Mouse (Mus musculus) myocyte (in vitro differentiated cells): ENCODE measurements around the gene Pramel7. TPM values are rescaled to one million over a fixed set of nuclear protein-coding genes. Genes with fewer than 3 reads are reported as not detected.

Experiments
- H3K27me3 ChIP-seq: one replicate; pipeline ENCODE4 v1.6.1; 2011; ENCODE audit not compliant: control insufficient read depth, insufficient read depth, insufficient read length
- H3K36me3 ChIP-seq: one replicate; pipeline ENCODE4 v1.6.1; 2011; ENCODE audit not compliant: control insufficient read depth, insufficient read depth
- H3K4me2 ChIP-seq: one replicate; pipeline ENCODE4 v1.6.1; 2011; ENCODE audit warnings: low read depth, control low read depth
- H3K4me3 ChIP-seq: one replicate; pipeline ENCODE4 v1.5.1; 2011; ENCODE audit warnings: mild to moderate bottlenecking, control low read depth, moderate library complexity
- H3K79me2 ChIP-seq: one replicate; pipeline ENCODE4 v1.6.1; 2011; ENCODE audit not compliant: control insufficient read depth, insufficient read depth
- H3ac ChIP-seq: one replicate; pipeline ENCODE4 v1.6.1; 2011; ENCODE audit not compliant: control insufficient read depth, insufficient read length
- CEBPB ChIP-seq: IDR thresholded peaks from 2 replicates; pipeline ENCODE4 v1.6.1; 2011; ENCODE audit warnings: mild to moderate bottlenecking, moderate library complexity; ENCODE audit not compliant: poor library complexity, insufficient read depth, severe bottlenecking
- E2F4 ChIP-seq: IDR thresholded peaks from one replicate; pipeline ENCODE4 v1.6.1; 2011; ENCODE audit warnings: mild to moderate bottlenecking, control low read depth, moderate library complexity; ENCODE audit not compliant: insufficient read depth
- MAX ChIP-seq: IDR thresholded peaks from one replicate; pipeline ENCODE4 v1.6.1; 2011; ENCODE audit warnings: low read depth, mild to moderate bottlenecking, control low read depth
- MYOD1 ChIP-seq, 3 experiments: IDR thresholded peaks; one replicate each; pipeline ENCODE4 v1.6.1; 2011; ENCODE audit warnings: control low read depth in 2 of 3, low read depth in 2 of 3, mild to moderate bottlenecking in 2 of 3, moderate library complexity in 1 of 3; ENCODE audit not compliant: insufficient read length in 2 of 3, control insufficient read depth in 1 of 3
- MYOG ChIP-seq, 3 experiments: IDR thresholded peaks; one replicate each; pipeline ENCODE4 v1.6.1; 2011; ENCODE audit warnings: control low read depth in 2 of 3, low read depth in 2 of 3, mild to moderate bottlenecking in 2 of 3; ENCODE audit not compliant: insufficient read length in 2 of 3, control insufficient read depth in 1 of 3, insufficient read depth in 1 of 3
- POLR2A ChIP-seq: IDR thresholded peaks from one replicate; pipeline ENCODE4 v1.6.1; 2011; ENCODE audit warnings: low read depth, mild to moderate bottlenecking, control low read depth, moderate library complexity; ENCODE audit not compliant: insufficient read length
- POLR2AphosphoS2 ChIP-seq: IDR thresholded peaks from one replicate; pipeline ENCODE4 v1.6.1; 2011; ENCODE audit warnings: low read depth, control low read depth; ENCODE audit not compliant: insufficient read length
- REST ChIP-seq: IDR thresholded peaks from one replicate; pipeline ENCODE4 v1.6.1; 2011; ENCODE audit warnings: mild to moderate bottlenecking, control low read depth, moderate library complexity; ENCODE audit not compliant: insufficient read depth, insufficient read length
- SRF ChIP-seq: IDR thresholded peaks from one replicate; pipeline ENCODE4 v1.6.1; 2011; ENCODE audit warnings: low read depth; ENCODE audit not compliant: control insufficient read depth, insufficient read length
- TCF12 ChIP-seq: IDR thresholded peaks from one replicate; pipeline ENCODE4 v1.6.1; 2011; ENCODE audit warnings: mild to moderate bottlenecking, control low read depth; ENCODE audit not compliant: poor library complexity, insufficient read depth, severe bottlenecking
- TCF3 ChIP-seq: IDR thresholded peaks from one replicate; pipeline ENCODE4 v1.6.1; 2011; ENCODE audit warnings: low read depth, control low read depth; ENCODE audit not compliant: insufficient read length
- USF1 ChIP-seq: IDR thresholded peaks from one replicate; pipeline ENCODE4 v1.6.1; 2011; ENCODE audit warnings: low read depth, mild to moderate bottlenecking, control low read depth, moderate library complexity
- polyA plus RNA-seq: library from polyadenylated mRNA; unstranded; fragments of >200 nt; fragmentation: generic; extraction: Trizol; gene quantifications from one replicate; pipeline ENCODE4 v1.2.1, GENCODE M21; 2012; ENCODE audit warnings: missing spikeins

Pramel7 gene
- polyA plus RNA-seq, 1 experiment, result not detected

DNA sequence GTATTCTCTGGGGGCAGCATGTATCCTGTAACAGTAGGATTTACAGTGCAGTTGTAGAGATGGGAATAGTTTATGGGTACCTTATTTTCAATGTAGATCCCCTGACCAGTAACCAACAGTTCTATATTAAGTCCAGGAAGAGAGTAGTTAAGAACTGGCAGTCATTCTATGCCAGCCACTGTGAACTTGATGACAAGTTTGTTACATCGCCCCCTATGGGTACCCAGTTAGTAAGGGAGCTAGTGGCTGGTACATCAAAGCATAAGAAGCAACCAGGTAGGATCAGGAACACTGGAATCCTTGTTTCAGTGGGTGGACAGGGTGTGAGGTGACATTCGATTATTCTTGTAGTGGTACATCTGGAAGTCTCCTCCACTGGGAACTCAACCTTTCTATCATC is 14.6 kb downstream of the Pramel7 start:
- Histone ChIP-seq H3K27me3 (no peaks in the 10 kb centered on the region), H3K79me2 (no peaks in the 10 kb centered on the region), H3K4me2 (no peak overlapping the region), H3K36me3 (no peaks in the 10 kb centered on the region), H3ac (no peak overlapping the region), H3K4me3 (no peak overlapping the region)
- TF ChIP-seq MYOD1 (IDR thresholded peaks at IDR 0.05; ENCODE audit: control insufficient read depth in 1 of 3, insufficient read length in 2 of 3, low read depth in 2 of 3) (no peak), MYOG (IDR thresholded peaks at IDR 0.05; ENCODE audit: control insufficient read depth in 1 of 3, insufficient read depth in 1 of 3, insufficient read length in 2 of 3, low read depth in 2 of 3) (no peak), E2F4 (no peak), MAX (no peak), TCF3 (no peak), POLR2A (no peak), TCF12 (no peak), SRF (no peak), POLR2AphosphoS2 (no peak), CEBPB (no peak), REST (no peak), USF1 (no peak)

DNA sequence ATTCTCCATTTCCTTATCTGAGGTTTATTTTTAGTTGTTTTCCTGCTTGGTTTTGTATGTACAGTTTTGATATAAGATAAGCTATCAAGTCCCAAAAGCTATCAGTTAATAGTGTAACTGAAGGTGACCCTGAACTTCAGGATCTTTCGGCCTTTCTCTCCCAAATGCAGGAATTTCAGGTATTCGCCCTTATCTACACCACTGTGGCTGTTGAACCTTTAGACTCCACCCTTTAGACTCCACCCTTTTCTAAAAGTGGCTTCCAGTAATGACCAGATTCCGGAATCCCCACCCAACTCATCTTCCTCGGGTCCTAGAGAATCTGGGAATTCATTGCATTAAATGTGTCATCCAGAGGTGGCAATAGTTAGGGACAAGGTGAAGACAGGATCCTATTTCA is 15.7 kb downstream of the Pramel7 start:
- no peaks in the 10 kb centered on the region for H3K27me3 ChIP-seq
- H3K36me3 ChIP-seq, result no peaks in the 10 kb centered on the region
- no peak overlapping the region for H3K4me3 ChIP-seq
- H3ac ChIP-seq, result no peak overlapping the region
- no peak for TF ChIP-seq POLR2AphosphoS2
- TF ChIP-seq POLR2A, result no peak
- no peak for TF ChIP-seq MAX
- no peak for TF ChIP-seq TCF3
- no peak for TF ChIP-seq REST
- TF ChIP-seq E2F4, result no peak
- no peak for TF ChIP-seq SRF
- no peak for TF ChIP-seq TCF12
- TF ChIP-seq USF1, result no peak
- TF ChIP-seq CEBPB, result no peak
- no peak for TF ChIP-seq MYOD1 (IDR thresholded peaks at IDR 0.05; ENCODE audit: control insufficient read depth in 1 of 3, insufficient read length in 2 of 3, low read depth in 2 of 3)
- no peak for TF ChIP-seq MYOG (IDR thresholded peaks at IDR 0.05; ENCODE audit: control insufficient read depth in 1 of 3, insufficient read depth in 1 of 3, insufficient read length in 2 of 3, low read depth in 2 of 3)
- H3K79me2 ChIP-seq, result no peaks in the 10 kb centered on the region
- no peak overlapping the region for H3K4me2 ChIP-seq

GRCm38 (mm10) chr2:87480207-87480606 is 16.7 kb downstream of the Pramel7 start:
- H3ac ChIP-seq, result no peak overlapping the region
- no peak overlapping the region for H3K4me3 ChIP-seq
- H3K27me3 ChIP-seq, result no peaks in the 10 kb centered on the region
- no peak overlapping the region for H3K4me2 ChIP-seq
- H3K36me3 ChIP-seq, result no peaks in the 10 kb centered on the region
- H3K79me2 ChIP-seq, result no peaks in the 10 kb centered on the region
- TF ChIP-seq E2F4 (no peak), MAX (no peak), TCF12 (no peak), MYOD1 (IDR thresholded peaks at IDR 0.05; ENCODE audit: control insufficient read depth in 1 of 3, insufficient read length in 2 of 3, low read depth in 2 of 3) (no peak), REST (no peak), CEBPB (no peak), SRF (no peak), USF1 (no peak), MYOG (IDR thresholded peaks at IDR 0.05; ENCODE audit: control insufficient read depth in 1 of 3, insufficient read depth in 1 of 3, insufficient read length in 2 of 3, low read depth in 2 of 3) (no peak)

- Histone ChIP-seq H3K4me2 (no peak overlapping the region), H3K36me3 (no peaks in the 10 kb centered on the region), H3K4me3 (no peak overlapping the region), H3ac (no peak overlapping the region), H3K27me3 (no peaks in the 10 kb centered on the region), H3K79me2 (no peaks in the 10 kb centered on the region)
- TF ChIP-seq MYOG (IDR thresholded peaks at IDR 0.05; ENCODE audit: control insufficient read depth in 1 of 3, insufficient read depth in 1 of 3, insufficient read length in 2 of 3, low read depth in 2 of 3), result no peak
- no peak for TF ChIP-seq CEBPB
- no peak for TF ChIP-seq E2F4
- TF ChIP-seq SRF, result no peak
- no peak for TF ChIP-seq TCF3
- TF ChIP-seq MYOD1 (IDR thresholded peaks at IDR 0.05; ENCODE audit: control insufficient read depth in 1 of 3, insufficient read length in 2 of 3, low read depth in 2 of 3), result no peak
- no peak for TF ChIP-seq POLR2AphosphoS2
- TF ChIP-seq POLR2A, result no peak
- TF ChIP-seq MAX, result no peak
- TF ChIP-seq TCF12, result no peak
- TF ChIP-seq REST, result no peak
- TF ChIP-seq USF1, result no peak
Measured at GRCm38 (mm10) chr2:87461769-87462168, 35.1 kb downstream of the Pramel7 start.

GRCm38 (mm10) chr2:87453662-87454061 is 43.2 kb downstream of the Pramel7 start, which contains the start of gene Olfr1126:
Olfr1126 (plus strand) TSS chr2:87453962.
- H3K4me3 ChIP-seq, result no peak within 1 kb of the TSS
- no peak within 1 kb of the TSS for H3ac ChIP-seq
- H3K79me2 ChIP-seq, result no peaks in the 10 kb centered on the region
- no peak for TF ChIP-seq MYOD1 (IDR thresholded peaks at IDR 0.05; ENCODE audit: control insufficient read depth in 1 of 3, insufficient read length in 2 of 3, low read depth in 2 of 3)
- no peak within 1 kb of the TSS for H3K4me2 ChIP-seq
- no peaks in the 10 kb centered on the region for H3K36me3 ChIP-seq
- no peaks in the 10 kb centered on the region for H3K27me3 ChIP-seq

Other genes with a start within 250 kb of the Pramel7 start
- not detected for gene Olfr1115, start 249.1 kb downstream of the Pramel7 start, polyA plus RNA-seq
- not detected for gene Olfr1116, start 229.6 kb downstream of the Pramel7 start, polyA plus RNA-seq
- gene Olfr1118, start 189.5 kb downstream of the Pramel7 start, polyA plus RNA-seq, result not detected
- not detected for gene Olfr1120, start 142.3 kb downstream of the Pramel7 start, polyA plus RNA-seq
- not detected for gene Olfr1121, start 127.2 kb downstream of the Pramel7 start, polyA plus RNA-seq
- not detected for gene Olfr1122, start 111.2 kb downstream of the Pramel7 start, polyA plus RNA-seq
- gene Olfr1123, start 80.5 kb downstream of the Pramel7 start, polyA plus RNA-seq, result not detected
- not detected for gene Olfr1124, start 66.8 kb downstream of the Pramel7 start, polyA plus RNA-seq
- gene Olfr1126, start 43.1 kb downstream of the Pramel7 start, polyA plus RNA-seq, result not detected
- gene Pramel6, start 9.5 kb upstream of the Pramel7 start, polyA plus RNA-seq, result not detected
- not detected for gene Olfr153, start 34.7 kb upstream of the Pramel7 start, polyA plus RNA-seq
- not detected for gene Olfr1128, start 48.4 kb upstream of the Pramel7 start, polyA plus RNA-seq
- not detected for gene Olfr1129, start 76.8 kb upstream of the Pramel7 start, polyA plus RNA-seq
- not detected for gene Olfr1130, start 109.1 kb upstream of the Pramel7 start, polyA plus RNA-seq
- not detected for gene Olfr1131, start 130.0 kb upstream of the Pramel7 start, polyA plus RNA-seq
- not detected for gene Olfr1132, start 140.4 kb upstream of the Pramel7 start, polyA plus RNA-seq
- not detected for gene Olfr1133, start 150.3 kb upstream of the Pramel7 start, polyA plus RNA-seq
- not detected for gene Olfr1134, start 161.4 kb upstream of the Pramel7 start, polyA plus RNA-seq
- not detected for gene Olfr1135, start 176.6 kb upstream of the Pramel7 start, polyA plus RNA-seq
- gene Olfr1136, start 196.9 kb upstream of the Pramel7 start, polyA plus RNA-seq, result not detected
- not detected for gene Olfr1137, start 216.1 kb upstream of the Pramel7 start, polyA plus RNA-seq
- gene Olfr1138, start 242.9 kb upstream of the Pramel7 start, polyA plus RNA-seq, result not detected
- not detected for gene Olfr1140, start 246.7 kb upstream of the Pramel7 start, polyA plus RNA-seq